Comparison of ENCODE assay signal across 8 mouse cellular contexts in genomic region chr13:14521746-14522127, GRCm38 (mm10). TPM values are rescaled to one million over a fixed set of nuclear protein-coding genes. Genes with fewer than 3 reads are reported as not detected.
DNase-seq lines count a peak whose midpoint lies in the region; ATAC-seq lines count a peak whose summit lies in the region.

No protein-coding gene starts in this region.

- peaks cover 28% of the 10 kb centered on the region for H3K27me3 ChIP-seq in lung, embryonic 15.5 days
- no peaks in the 10 kb centered on the region for H3K27me3 ChIP-seq in forebrain, embryonic 14.5 days (replicated peaks; ENCODE audit: control insufficient read depth, insufficient read depth, low read length)
- no peaks in the 10 kb centered on the region for H3K27me3 ChIP-seq in hindbrain, embryonic 16.5 days (replicated peaks; ENCODE audit: control insufficient read depth, insufficient read depth, low read length)
- no peaks in the 10 kb centered on the region for H3K27me3 ChIP-seq in midbrain, embryonic 14.5 days (ENCODE audit: control insufficient read depth, insufficient read depth, low read length)

- no peak overlapping the region for H3K9ac ChIP-seq in lung, embryonic 15.5 days
- peak overlapping the region; percentile 81 for H3K9ac ChIP-seq in forebrain, embryonic 14.5 days (ENCODE audit: low read length)
- H3K9ac ChIP-seq in hindbrain, embryonic 16.5 days (ENCODE audit: low read depth, low read length): peak overlapping the region; percentile 85
- H3K9ac ChIP-seq in midbrain, embryonic 14.5 days (replicated peaks; ENCODE audit: low read length): peak overlapping the region; percentile 88

- 19% methylated on average over 4 of the region's 4 CpGs for WGBS in lung, embryonic 15.5 days
- 17% methylated on average over 4 of the region's 4 CpGs for WGBS in forebrain, embryonic 14.5 days
- WGBS in hindbrain, embryonic 16.5 days: 12% methylated on average over 4 of the region's 4 CpGs
- 19% methylated on average over 4 of the region's 4 CpGs for WGBS in midbrain, embryonic 14.5 days

- H3K4me1 ChIP-seq in lung, embryonic 15.5 days: peaks cover 6% of the 10 kb centered on the region; the same call in 1 of the 2 replicates
- H3K4me1 ChIP-seq in forebrain, embryonic 14.5 days (ENCODE audit: control insufficient read depth, insufficient read depth, low read length): peaks cover 3% of the 10 kb centered on the region; the same call in 1 of the 2 replicates
- H3K4me1 ChIP-seq in hindbrain, embryonic 16.5 days (ENCODE audit: control insufficient read depth, insufficient read depth, low read depth, low read length): peaks cover 12% of the 10 kb centered on the region
- peaks cover 15% of the 10 kb centered on the region for H3K4me1 ChIP-seq in midbrain, embryonic 14.5 days (ENCODE audit: control insufficient read depth, insufficient read depth, low read length)

- no peak overlapping the region for H3K27ac ChIP-seq in lung, embryonic 15.5 days
- peak overlapping the region; percentile 89 for H3K27ac ChIP-seq in forebrain, embryonic 14.5 days (ENCODE audit: low read depth, low read length)
- peak overlapping the region; percentile 94 for H3K27ac ChIP-seq in hindbrain, embryonic 16.5 days (ENCODE audit: low read depth, low read length)
- H3K27ac ChIP-seq in midbrain, embryonic 14.5 days (replicated peaks; ENCODE audit: low read depth, low read length): peak overlapping the region; percentile 95

- ATAC-seq in lung, embryonic 15.5 days (ENCODE audit: borderline replicate concordance, extremely low read depth, low FRiP score, low TSS enrichment): peak; percentile 11; the same call in 1 of the 2 replicates
- peak; percentile 9; the same call in 1 of the 2 replicates for ATAC-seq in forebrain, embryonic 14.5 days
- peak; percentile 16; the same call in 1 of the 2 replicates for ATAC-seq in hindbrain, embryonic 16.5 days
- peak; percentile 1; the same call in 1 of the 2 replicates for ATAC-seq in midbrain, embryonic 14.5 days (ENCODE audit: low FRiP score, low TSS enrichment)

- intact Hi-C loops in gastrocnemius, postnatal 14 days (cut with DNase I; ENCODE audit: low total_unique reads): no loop called here

- peak overlapping the region; percentile 89 for H3K4me2 ChIP-seq in lung, embryonic 15.5 days
- peak overlapping the region; percentile 68 for H3K4me2 ChIP-seq in forebrain, embryonic 14.5 days (ENCODE audit: low read length)
- H3K4me2 ChIP-seq in hindbrain, embryonic 16.5 days (ENCODE audit: low read length): peak overlapping the region; percentile 58
- peak overlapping the region; percentile 59 for H3K4me2 ChIP-seq in midbrain, embryonic 14.5 days (ENCODE audit: low read length)

- H3K9me3 ChIP-seq in lung, embryonic 15.5 days: no peaks in the 10 kb centered on the region
- no peaks in the 10 kb centered on the region for H3K9me3 ChIP-seq in forebrain, embryonic 14.5 days (replicated peaks; ENCODE audit: control insufficient read depth, low read length)
- no peaks in the 10 kb centered on the region for H3K9me3 ChIP-seq in hindbrain, embryonic 16.5 days (ENCODE audit: control insufficient read depth, low read length)
- H3K9me3 ChIP-seq in midbrain, embryonic 14.5 days (ENCODE audit: control insufficient read depth, low read length): no peaks in the 10 kb centered on the region

- H3K36me3 ChIP-seq in lung, embryonic 15.5 days: no peaks in the 10 kb centered on the region
- no peaks in the 10 kb centered on the region for H3K36me3 ChIP-seq in forebrain, embryonic 14.5 days (ENCODE audit: control insufficient read depth, insufficient read depth, low read length)
- H3K36me3 ChIP-seq in hindbrain, embryonic 16.5 days (ENCODE audit: control insufficient read depth, insufficient read depth, low read length): no peaks in the 10 kb centered on the region
- H3K36me3 ChIP-seq in midbrain, embryonic 14.5 days (ENCODE audit: control insufficient read depth, insufficient read depth, low read length): no peaks in the 10 kb centered on the region

- DNase-seq in lung, postnatal 10 days: no peak
- peak; percentile 38 for DNase-seq in forebrain, embryonic 14.5 days (ENCODE audit: low spot score)
- DNase-seq in midbrain, embryonic 14.5 days: no peak
- no peak for DNase-seq in urinary bladder, postnatal 14 days (ENCODE audit: low spot score)
- DNase-seq in thymus, postnatal 4 days: no peak
- no peak for DNase-seq in gastrocnemius, postnatal 14 days

- peak overlapping the region; percentile 47; the same call in 1 of the 2 replicates for H3K4me3 ChIP-seq in lung, embryonic 15.5 days
- peak overlapping the region; percentile 60 for H3K4me3 ChIP-seq in forebrain, embryonic 14.5 days (ENCODE audit: low read depth, low read length)
- peak overlapping the region; percentile 55 for H3K4me3 ChIP-seq in hindbrain, embryonic 16.5 days (ENCODE audit: low read length)
- peak overlapping the region; percentile 74 for H3K4me3 ChIP-seq in midbrain, embryonic 14.5 days (replicated peaks; ENCODE audit: low read depth, low read length)

RNA-seq across cellular contexts. Expression of gene Hecw1, which starts 1.3 kb away (rescaled TPM):
- 0.30 and 0.39 TPM in 2 replicates for polyA plus RNA-seq in lung, embryonic 15.5 days (2015; fragmentation: Nextera tagmentation; extraction: Ambion mirVana)
- 29.2 and 40.8 TPM in 2 replicates for polyA plus RNA-seq in forebrain, embryonic 14.5 days (2014; fragmentation: Nextera tagmentation; extraction: Ambion mirVana)
- 37.9 and 38.9 TPM in 2 replicates for polyA plus RNA-seq in hindbrain, embryonic 16.5 days (2015; fragmentation: Nextera tagmentation; extraction: Ambion mirVana)
- 41.5 and 43.0 TPM in 2 replicates for polyA plus RNA-seq in midbrain, embryonic 14.5 days (2014; fragmentation: Nextera tagmentation; extraction: Ambion mirVana)
- total RNA-seq in gastrocnemius, postnatal 14 days (2021): under 1 TPM in 1 of 2 experiments, not detected in 1; 0.25 TPM

Comparison
In these comparisons a context has a peak if more than half of its experiments do, and no peak if none do; other contexts are left out.
1. RNA of gene Hecw1, which starts 1.3 kb away (polyA plus RNA-seq): 41.5 to 43.0 TPM in midbrain, embryonic 14.5 days, 37.9 to 38.9 TPM in hindbrain, embryonic 16.5 days and 29.2 to 40.8 TPM in forebrain, embryonic 14.5 days; 0.30 to 0.39 TPM in lung, embryonic 15.5 days; every median in the first group is over 10 times any median in the second.
2. Peak in every context shown above with its lines, with median percentiles within 50 percentile points of each other: ATAC-seq, H3K4me2 ChIP-seq and H3K4me3 ChIP-seq.